Mouse (Mus musculus): Measurements from ENCODE around the gene Srgap3. TPM values are rescaled to one million over a fixed set of nuclear protein-coding genes. Genes with fewer than 3 reads are reported as not detected.

Srgap3 gene
- polyA plus RNA-seq, 1 experiment from 2014 or later: 33.7 TPM

- Histone ChIP-seq H3K9me3 (no peaks in the 10 kb centered on the region), H3K27me3 (no peaks in the 10 kb centered on the region), H3K36me3 (peaks cover 11% of the 10 kb centered on the region; the same call in 1 of the 2 replicates), H3K4me2 (replicated peaks) (no peak overlapping the region), H3K4me3 (no peak overlapping the region), H3K9ac (replicated peaks) (no peak overlapping the region), H3K27ac (replicated peaks) (no peak overlapping the region; the same call in 1 of the 2 replicates), H3K4me1 (peaks cover 16% of the 10 kb centered on the region; the same call in 1 of the 2 replicates)
- 57% methylated on average over 6 of the region's 6 CpGs for WGBS
- ATAC-seq (replicated peaks): no peak
Measured at GRCm38 (mm10) chr6:112789901-112790300, 157.2 kb downstream of the Srgap3 start.

- Histone ChIP-seq H3K4me3 (no peak overlapping the region), H3K36me3 (peaks cover 5% of the 10 kb centered on the region; the same call in 1 of the 2 replicates), H3K27ac (replicated peaks) (no peak overlapping the region), H3K4me2 (replicated peaks) (no peak overlapping the region), H3K9me3 (no peaks in the 10 kb centered on the region), H3K4me1 (peaks cover 16% of the 10 kb centered on the region; the same call in 1 of the 2 replicates), H3K27me3 (no peaks in the 10 kb centered on the region), H3K9ac (replicated peaks) (no peak overlapping the region)
- no peak for ATAC-seq (replicated peaks)
- WGBS: 29% methylated on average over 10 of the region's 10 CpGs
Measured at GRCm38 (mm10) chr6:112788617-112789016, 158.4 kb downstream of the Srgap3 start.

GRCm38 (mm10) chr6:112788174-112788573, 158.9 kb downstream of the Srgap3 start:
- 83% methylated on average over 1 of the region's 1 CpGs for WGBS
- Histone ChIP-seq H3K27me3 (no peaks in the 10 kb centered on the region), H3K9me3 (no peaks in the 10 kb centered on the region), H3K9ac (replicated peaks) (no peak overlapping the region), H3K4me2 (replicated peaks) (no peak overlapping the region), H3K4me3 (no peak overlapping the region), H3K4me1 (peaks cover 16% of the 10 kb centered on the region; the same call in 1 of the 2 replicates), H3K27ac (replicated peaks) (no peak overlapping the region), H3K36me3 (peaks cover 3% of the 10 kb centered on the region; the same call in 1 of the 2 replicates)
- ATAC-seq (replicated peaks): no peak

GRCm38 (mm10) chr6:112781409-112782093, 165.5 kb downstream of the Srgap3 start:
- no peaks in the 10 kb centered on the region for H3K9me3 ChIP-seq
- no peak overlapping the region for H3K4me2 ChIP-seq (replicated peaks)
- H3K4me1 ChIP-seq: 0 out of 2 replicates have a peak, but pooled peaks cover 6% of the 10 kb centered on the region
- 85% methylated on average over 10 of the region's 10 CpGs for WGBS
- H3K27ac ChIP-seq (replicated peaks): no peak overlapping the region
- H3K36me3 ChIP-seq: peaks cover 35% of the 10 kb centered on the region
- H3K27me3 ChIP-seq: no peaks in the 10 kb centered on the region
- no peak overlapping the region for H3K4me3 ChIP-seq
- ATAC-seq (replicated peaks): no peak
- no peak overlapping the region for H3K9ac ChIP-seq (replicated peaks)

GRCm38 (mm10) chr6:112778211-112778610, 168.9 kb downstream of the Srgap3 start:
- no peak overlapping the region for H3K27ac ChIP-seq (replicated peaks)
- WGBS: 89% methylated on average over 3 of the region's 3 CpGs
- H3K4me2 ChIP-seq (replicated peaks): no peak overlapping the region
- H3K4me1 ChIP-seq: 0 out of 2 replicates have a peak, but pooled peaks cover 6% of the 10 kb centered on the region
- no peaks in the 10 kb centered on the region for H3K9me3 ChIP-seq
- peaks cover 67% of the 10 kb centered on the region for H3K36me3 ChIP-seq
- H3K27me3 ChIP-seq: no peaks in the 10 kb centered on the region
- H3K9ac ChIP-seq (replicated peaks): no peak overlapping the region
- no peak for ATAC-seq (replicated peaks)
- no peak overlapping the region for H3K4me3 ChIP-seq

- Histone ChIP-seq H3K4me3 (no peak overlapping the region), H3K9ac (replicated peaks) (no peak overlapping the region), H3K4me2 (replicated peaks) (no peak overlapping the region), H3K9me3 (no peaks in the 10 kb centered on the region), H3K27me3 (no peaks in the 10 kb centered on the region), H3K27ac (replicated peaks) (no peak overlapping the region), H3K4me1 (0 out of 2 replicates have a peak, but pooled peaks cover 6% of the 10 kb centered on the region), H3K36me3 (peaks cover 69% of the 10 kb centered on the region)
- 96% methylated on average over 6 of the region's 6 CpGs for WGBS
- ATAC-seq (replicated peaks): no peak
Measured at GRCm38 (mm10) chr6:112776718-112777117, 170.3 kb downstream of the Srgap3 start.

GRCm38 (mm10) chr6:112773754-112774153, 173.3 kb downstream of the Srgap3 start:
- no peaks in the 10 kb centered on the region for H3K9me3 ChIP-seq

GRCm38 (mm10) chr6:112770996-112771395, 176.1 kb downstream of the Srgap3 start:
- Histone ChIP-seq H3K27ac (replicated peaks) (no peak overlapping the region), H3K9me3 (no peaks in the 10 kb centered on the region), H3K36me3 (peaks cover 74% of the 10 kb centered on the region), H3K9ac (replicated peaks) (no peak overlapping the region), H3K4me1 (no peaks in the 10 kb centered on the region), H3K4me3 (no peak overlapping the region), H3K27me3 (no peaks in the 10 kb centered on the region), H3K4me2 (replicated peaks) (no peak overlapping the region)
- ATAC-seq (replicated peaks): no peak
- WGBS: 99% methylated on average over 2 of the region's 2 CpGs

More at GRCm38 (mm10) chr6:112773754-112774153, 173.3 kb downstream of the Srgap3 start:
- Histone ChIP-seq H3K9ac (replicated peaks) (no peak overlapping the region), H3K27me3 (no peaks in the 10 kb centered on the region), H3K4me3 (no peak overlapping the region), H3K4me2 (replicated peaks) (no peak overlapping the region), H3K36me3 (peaks cover 72% of the 10 kb centered on the region), H3K4me1 (0 out of 2 replicates have a peak, but pooled peaks cover 6% of the 10 kb centered on the region), H3K27ac (replicated peaks) (no peak overlapping the region)
- 93% methylated on average over 7 of the region's 7 CpGs for WGBS
- no peak for ATAC-seq (replicated peaks)

- no peak for ATAC-seq (replicated peaks)
- no peak overlapping the region for H3K9ac ChIP-seq (replicated peaks)
- no peaks in the 10 kb centered on the region for H3K4me1 ChIP-seq
- peaks cover 42% of the 10 kb centered on the region for H3K36me3 ChIP-seq
- 71% methylated on average over 4 of the region's 4 CpGs for WGBS
- no peak overlapping the region for H3K27ac ChIP-seq (replicated peaks)
- no peaks in the 10 kb centered on the region for H3K27me3 ChIP-seq
- H3K4me2 ChIP-seq (replicated peaks): no peak overlapping the region
- H3K9me3 ChIP-seq: no peaks in the 10 kb centered on the region
- H3K4me3 ChIP-seq: no peak overlapping the region
Measured at GRCm38 (mm10) chr6:112758541-112758940, 188.5 kb downstream of the Srgap3 start.

GRCm38 (mm10) chr6:112756866-112757265, 190.2 kb downstream of the Srgap3 start:
- ATAC-seq (replicated peaks): no peak
- no peak overlapping the region for H3K4me3 ChIP-seq
- H3K36me3 ChIP-seq: peaks cover 29% of the 10 kb centered on the region
- no peaks in the 10 kb centered on the region for H3K9me3 ChIP-seq
- WGBS: 57% methylated on average over 4 of the region's 4 CpGs
- H3K27me3 ChIP-seq: no peaks in the 10 kb centered on the region
- no peak overlapping the region for H3K27ac ChIP-seq (replicated peaks)
- H3K4me1 ChIP-seq: no peaks in the 10 kb centered on the region
- no peak overlapping the region for H3K4me2 ChIP-seq (replicated peaks)
- H3K9ac ChIP-seq (replicated peaks): no peak overlapping the region

- Histone ChIP-seq H3K4me2 (replicated peaks) (no peak overlapping the region), H3K27ac (replicated peaks) (no peak overlapping the region)
Measured at GRCm38 (mm10) chr6:112754994-112755393, 192.1 kb downstream of the Srgap3 start.

GRCm38 (mm10) chr6:112752517-112752916, 194.5 kb downstream of the Srgap3 start:
- no peaks in the 10 kb centered on the region for H3K4me1 ChIP-seq
- no peaks in the 10 kb centered on the region for H3K9me3 ChIP-seq

More at GRCm38 (mm10) chr6:112754994-112755393, 192.1 kb downstream of the Srgap3 start:
- H3K36me3 ChIP-seq: peaks cover 34% of the 10 kb centered on the region
- WGBS: 92% methylated on average over 6 of the region's 6 CpGs
- no peaks in the 10 kb centered on the region for H3K4me1 ChIP-seq
- ATAC-seq (replicated peaks): no peak
- no peaks in the 10 kb centered on the region for H3K27me3 ChIP-seq
- H3K9me3 ChIP-seq: no peaks in the 10 kb centered on the region
- no peak overlapping the region for H3K4me3 ChIP-seq
- H3K9ac ChIP-seq (replicated peaks): no peak overlapping the region

More at GRCm38 (mm10) chr6:112752517-112752916, 194.5 kb downstream of the Srgap3 start:
- Histone ChIP-seq H3K27ac (replicated peaks) (no peak overlapping the region), H3K27me3 (no peaks in the 10 kb centered on the region), H3K36me3 (peaks cover 31% of the 10 kb centered on the region), H3K9ac (replicated peaks) (no peak overlapping the region), H3K4me3 (no peak overlapping the region), H3K4me2 (replicated peaks) (no peak overlapping the region)
- ATAC-seq (replicated peaks): no peak
- 91% methylated on average over 3 of the region's 3 CpGs for WGBS

Data from forebrain, embryonic 15.5 days (tissue).